Mouse (Mus musculus): ENCODE data around the gene Zfp94.

GRCm38 (mm10) chr7:24348896-24349295 lies 32.4 kb upstream of the Zfp94 start, which contains the start of gene Lypd5:
- TF ChIP-seq MYOD1 (IDR thresholded peaks at IDR 0.05; ENCODE audit: control insufficient read depth in 1 of 3, insufficient read length in 2 of 3, low read depth in 2 of 3) = no peak
- no peak for TF ChIP-seq TCF12 (IDR thresholded peaks at IDR 0.05; ENCODE audit: insufficient read depth, poor library complexity, severe bottlenecking)
